16 mouse cellular contexts compared by ENCODE assay signal in genomic region chr13:38946296-38947012, GRCm38 (mm10). TPM values are rescaled to one million over a fixed set of nuclear protein-coding genes. Genes with fewer than 3 reads are reported as not detected.
DNase-seq lines count a peak whose midpoint lies in the region; ATAC-seq and TF ChIP-seq lines count a peak whose summit lies in the region.
"Had no signal": no experiment of that assay in that cellular context is flagged by ENCODE, and none has a peak within 500 bp of the region (broad histone marks: within the 10 kb centered on the region; RNA-seq: fewer than 3 reads in every experiment).

No protein-coding gene starts in this region.

- no peak overlapping the region for H3K4me3 ChIP-seq in heart, embryonic 14.5 days (ENCODE audit: control insufficient read depth in 1 of 2, insufficient read depth in 1 of 2, low read depth in 1 of 2, low read length in 2 of 2)
- H3K4me3 ChIP-seq in megakaryocyte, embryonic 14.5 days (replicated peaks), result peak overlapping the region; percentile 44
- no peak overlapping the region for H3K4me3 ChIP-seq in intestine, postnatal 0 days (ENCODE audit: low read depth, low read length)
- no peak overlapping the region for H3K4me3 ChIP-seq in hindbrain, embryonic 14.5 days (replicated peaks; ENCODE audit: low read length)
- H3K4me3 ChIP-seq: limb, embryonic 15.5 days had no signal

- H3K4me1 ChIP-seq in heart, embryonic 14.5 days (ENCODE audit: control insufficient read depth in 2 of 2, insufficient read depth in 2 of 2, low read length in 2 of 2), result peaks cover 8 to 17% of the 10 kb centered on the region in 2 experiments
- peaks cover 42% of the 10 kb centered on the region for H3K4me1 ChIP-seq in megakaryocyte, embryonic 14.5 days
- no peaks in the 10 kb centered on the region for H3K4me1 ChIP-seq in intestine, postnatal 0 days (replicated peaks; ENCODE audit: control insufficient read depth, insufficient read depth, low read length)
- no peaks in the 10 kb centered on the region for H3K4me1 ChIP-seq in hindbrain, embryonic 14.5 days (replicated peaks; ENCODE audit: control insufficient read depth, insufficient read depth, low read length)
- H3K4me1 ChIP-seq: limb, embryonic 15.5 days had no signal

- peak overlapping the region; percentile 75 to 76 for H3K27ac ChIP-seq in heart, embryonic 14.5 days (replicated peaks in 1 of 2; ENCODE audit: control insufficient read depth in 1 of 2, insufficient read depth in 1 of 2, low read depth in 2 of 2, low read length in 2 of 2)
- peak overlapping the region; percentile 61 for H3K27ac ChIP-seq in intestine, postnatal 0 days (ENCODE audit: low read depth, low read length)
- H3K27ac ChIP-seq in hindbrain, embryonic 14.5 days, result no peak overlapping the region
- H3K27ac ChIP-seq: limb, embryonic 15.5 days; macrophage had no signal

- DNase-seq in heart, adult 18-20 months, result no peak
- DNase-seq in hindbrain, embryonic 14.5 days (ENCODE audit: low spot score), result no peak
- no peak for DNase-seq in spleen, adult 12 weeks (ENCODE audit: low spot score)
- DNase-seq: cerebellum, adult 9-10 months; embryo, embryonic 11 days; layer of hippocampus, adult 9-11 months had no signal

- H3K9ac ChIP-seq in heart, embryonic 14.5 days (ENCODE audit: low read length), result no peak overlapping the region
- H3K9ac ChIP-seq in intestine, postnatal 0 days (ENCODE audit: low read depth, low read length), result no peak overlapping the region
- no peak overlapping the region for H3K9ac ChIP-seq in hindbrain, embryonic 14.5 days
- H3K9ac ChIP-seq: limb, embryonic 15.5 days had no signal

- H3K4me2 ChIP-seq in heart, embryonic 14.5 days (ENCODE audit: low read length), result no peak overlapping the region
- no peak overlapping the region for H3K4me2 ChIP-seq in intestine, postnatal 0 days (replicated peaks; ENCODE audit: low read depth)
- H3K4me2 ChIP-seq in hindbrain, embryonic 14.5 days (replicated peaks), result no peak overlapping the region
- H3K4me2 ChIP-seq: limb, embryonic 15.5 days had no signal

- WGBS in heart, embryonic 14.5 days, result 47% methylated on average over 3 of the region's 3 CpGs
- 51% methylated on average over 3 of the region's 3 CpGs for WGBS in intestine, postnatal 0 days
- 85% methylated on average over 3 of the region's 3 CpGs for WGBS in hindbrain, embryonic 14.5 days

- no peak for ATAC-seq in heart, embryonic 14.5 days (ENCODE audit: insufficient number of reproducible peaks, insufficient read depth, low FRiP score, low read depth)
- ATAC-seq in megakaryocyte, adult 5-6 weeks (ENCODE audit: poor library complexity, severe bottlenecking), result no peak
- ATAC-seq in intestine, postnatal 0 days, result peak; percentile 90
- no peak for ATAC-seq in hindbrain, embryonic 14.5 days (ENCODE audit: low FRiP score)
- ATAC-seq: forebrain, embryonic 14.5 days; inflammation-experienced regulatory T-cells, adult 6 months; midbrain, embryonic 16.5 days had no signal

- TF ChIP-seq CTCF in intestine, postnatal 0 days (IDR thresholded peaks at IDR 0.05; ENCODE audit: low read depth), result no peak

- H3K36me3 ChIP-seq in heart, embryonic 14.5 days (ENCODE audit: control insufficient read depth, insufficient read depth, low read length), result peaks cover 56% of the 10 kb centered on the region
- H3K36me3 ChIP-seq in megakaryocyte, embryonic 14.5 days (replicated peaks; ENCODE audit: low read length), result peaks cover 95% of the 10 kb centered on the region
- peaks cover 41% of the 10 kb centered on the region for H3K36me3 ChIP-seq in intestine, postnatal 0 days (ENCODE audit: control insufficient read depth, insufficient read depth)
- peaks cover 56% of the 10 kb centered on the region for H3K36me3 ChIP-seq in hindbrain, embryonic 14.5 days (replicated peaks; ENCODE audit: control insufficient read depth, insufficient read depth)

- no peaks in the 10 kb centered on the region for H3K9me3 ChIP-seq in heart, embryonic 14.5 days (ENCODE audit: control insufficient read depth, low read length)
- no peaks in the 10 kb centered on the region for H3K9me3 ChIP-seq in megakaryocyte, embryonic 14.5 days
- no peaks in the 10 kb centered on the region for H3K9me3 ChIP-seq in intestine, postnatal 0 days (ENCODE audit: control insufficient read depth)
- no peaks in the 10 kb centered on the region for H3K9me3 ChIP-seq in hindbrain, embryonic 14.5 days (ENCODE audit: control insufficient read depth, low read length)
- H3K9me3 ChIP-seq: G1E; limb, embryonic 15.5 days had no signal

- H3K27me3 ChIP-seq in heart, embryonic 14.5 days (ENCODE audit: control insufficient read depth, insufficient read depth, low read length), result no peaks in the 10 kb centered on the region
- no peaks in the 10 kb centered on the region for H3K27me3 ChIP-seq in megakaryocyte, embryonic 14.5 days (replicated peaks)
- no peaks in the 10 kb centered on the region for H3K27me3 ChIP-seq in intestine, postnatal 0 days (replicated peaks; ENCODE audit: control insufficient read depth, insufficient read depth, low read length)
- H3K27me3 ChIP-seq in hindbrain, embryonic 14.5 days (ENCODE audit: control insufficient read depth, insufficient read depth, low read length), result no peaks in the 10 kb centered on the region
- H3K27me3 ChIP-seq: limb, embryonic 15.5 days had no signal

RNA-seq across cellular contexts. Expression of gene Slc35b3, which starts 14.2 kb away (rescaled TPM):
- 26.1 and 27.8 TPM in 2 replicates for polyA plus RNA-seq in heart, embryonic 14.5 days (2014; fragmentation: Nextera tagmentation; extraction: Ambion mirVana)
- 1 to 10 TPM; 3.6 to 4.1 TPM for total RNA-seq in heart, adult 18-20 months (2021)
- polyA plus RNA-seq in megakaryocyte, embryonic 14.5 days (2012; ENCODE audit: insufficient read depth, low replicate concordance), result 13.6 TPM in 1 of 2 replicates, not detected in the other
- 27.9 and 36.1 TPM in 2 replicates for total RNA-seq in megakaryocyte, adult 5-6 weeks (2015)
- total RNA-seq in megakaryocyte, adult 5-6 weeks (2017), result 22.4 and 23.9 TPM in 2 replicates
- polyA plus RNA-seq in intestine, postnatal 0 days (2015; fragmentation: Nextera tagmentation; extraction: Ambion mirVana), result 51.8 and 53.0 TPM in 2 replicates
- polyA plus RNA-seq in hindbrain, embryonic 14.5 days (2014; fragmentation: Nextera tagmentation; extraction: Ambion mirVana), result 34.4 and 35.8 TPM in 2 replicates
